Mouse (Mus musculus) heart, adult 18-20 months (tissue): ENCODE data around the gene Wdr62. TPM values are rescaled to one million over a fixed set of nuclear protein-coding genes. Genes with fewer than 3 reads are reported as not detected.
"Not testable (repeated sequence)": the region's sequence is repeated elsewhere in the genome, so short reads cannot be mapped to it uniquely, and the experiment has no call there.

Source experiments
- DNase-seq, 2 experiments: peaks; one replicate each; pipeline ENCODE4 v3.0.0; 2021 to 2022; ENCODE audit warnings: mixed read lengths in 1 of 2
- total RNA-seq, 2 experiments: library from RNA; stranded (reverse); gene quantifications; 2 replicates each; pipeline ENCODE4 v1.2.3; 2021

The Wdr62 gene
- total RNA-seq, 2 experiments from 2014 or later: 0.57 to 0.80 TPM

DNA sequence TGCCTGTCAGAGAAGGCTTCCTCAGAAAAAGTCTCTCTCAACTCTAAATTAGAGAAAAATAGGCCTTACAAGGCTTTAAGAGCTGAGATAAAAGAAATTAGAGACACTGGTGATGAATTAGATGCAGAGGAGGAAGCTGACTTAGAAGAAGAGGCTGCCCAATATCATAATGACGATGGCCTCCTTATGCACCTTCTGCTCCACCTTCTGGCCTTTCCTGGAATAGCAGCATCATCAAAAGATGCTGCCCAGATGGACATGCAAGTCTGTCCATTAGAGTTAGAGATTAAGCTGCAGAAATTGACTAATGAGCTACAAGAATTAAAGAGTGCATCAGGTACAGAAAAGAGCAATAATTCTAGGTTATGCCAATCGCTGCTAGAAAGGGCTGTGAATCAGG, 74.8 kb downstream of the Wdr62 start:
- DNase-seq: peak; percentile 71 to 90

DNA sequence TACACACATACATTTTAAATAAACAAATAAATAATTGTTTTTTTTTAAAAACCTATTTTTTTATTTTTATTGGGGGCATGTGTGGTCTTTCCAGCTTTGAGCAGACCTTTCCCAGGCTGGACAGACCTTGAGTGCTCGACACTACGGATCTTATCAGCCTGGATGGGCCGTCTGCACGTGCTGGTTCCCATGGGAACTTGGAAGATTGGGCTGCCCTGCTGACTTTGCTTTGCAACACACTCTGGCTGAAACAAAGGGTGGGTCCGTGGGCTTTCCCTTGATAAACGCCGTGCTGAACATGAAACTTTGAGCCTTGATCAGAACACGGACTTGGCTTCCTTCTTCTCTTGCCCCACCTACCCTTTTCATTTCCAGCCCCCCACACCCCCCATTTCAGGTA, 75.8 kb downstream of the Wdr62 start:
- no peak for DNase-seq

DNA sequence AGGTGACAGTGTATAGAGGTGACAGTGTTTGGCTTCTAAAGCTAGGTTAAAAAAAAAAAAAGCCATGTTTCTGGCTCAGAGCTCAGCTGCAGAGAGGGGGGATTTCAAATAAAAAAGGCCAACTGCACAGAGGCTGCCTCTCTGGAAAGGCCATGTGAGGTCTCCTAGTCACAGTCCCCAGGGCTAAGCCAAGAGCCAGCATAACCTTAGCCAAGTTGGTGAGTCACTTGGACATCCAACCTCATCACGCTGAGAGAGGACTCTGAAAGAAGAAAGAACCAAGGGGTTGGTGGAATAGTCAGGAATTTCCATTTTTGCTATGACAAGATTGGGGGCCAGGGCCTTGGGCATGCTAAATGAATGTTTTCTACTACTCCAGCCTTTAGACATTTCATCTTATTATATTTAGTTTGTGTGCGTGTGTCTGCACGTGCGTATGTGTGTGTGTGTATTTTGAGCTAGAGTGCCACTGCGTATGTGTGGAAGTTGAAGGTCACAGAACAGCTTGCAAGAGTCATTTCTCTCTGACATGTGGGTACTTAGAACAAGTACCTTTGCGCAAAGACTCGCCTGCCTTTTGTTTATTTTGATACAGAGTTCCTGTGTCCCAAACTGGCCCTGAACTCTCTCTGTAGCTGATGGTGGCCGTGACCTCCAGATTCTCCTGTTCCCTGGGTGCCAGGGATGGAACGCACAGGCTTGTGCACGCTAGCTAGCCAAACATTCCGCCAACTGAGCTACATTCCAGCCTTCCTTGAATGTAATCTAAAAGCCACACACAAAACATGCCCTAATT, 77.1 kb downstream of the Wdr62 start:
- DNase-seq: peak; percentile 82 to 88

DNA sequence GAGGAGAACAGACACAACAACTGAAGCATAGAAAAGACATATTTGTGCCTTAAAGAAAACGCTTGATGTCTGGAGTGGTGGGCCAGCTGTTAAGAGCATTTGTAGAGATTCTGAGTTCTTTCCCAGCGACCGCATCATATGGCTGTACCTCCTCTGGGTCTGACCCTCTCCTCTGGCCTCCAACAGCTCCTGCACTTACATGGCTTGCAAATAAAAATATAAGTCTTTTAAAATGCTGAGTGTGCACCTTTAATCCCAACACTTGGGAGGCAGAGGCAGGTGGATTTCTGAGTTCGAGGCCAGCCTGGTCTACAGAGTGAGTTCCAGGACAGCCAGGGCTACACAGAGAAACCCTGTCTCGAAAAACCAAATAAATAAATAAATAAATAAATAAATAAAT, 79.6 kb downstream of the Wdr62 start:
- not testable (repeated sequence) for DNase-seq

DNA sequence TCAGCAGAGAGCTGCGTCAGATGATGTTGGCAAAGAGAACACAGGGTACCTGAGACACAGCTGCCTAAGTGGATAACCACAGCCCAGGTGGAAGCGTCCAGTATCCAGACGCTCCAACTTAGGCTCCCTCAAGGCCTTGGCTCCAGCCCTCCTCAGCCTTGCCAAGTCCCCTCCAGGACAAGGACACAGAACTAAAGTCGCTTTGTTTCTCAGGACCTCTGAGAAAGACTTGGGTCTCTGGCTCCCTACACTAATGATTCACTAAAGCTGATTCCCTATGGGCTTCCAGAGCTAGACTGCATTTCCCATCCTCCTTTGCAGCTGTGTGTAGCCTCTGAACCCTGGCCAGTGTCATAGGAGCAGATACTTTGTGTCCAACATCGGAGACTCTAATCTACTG, 80.0 kb downstream of the Wdr62 start:
- peak in 1 of 2 experiments; percentile 22 for DNase-seq

DNA sequence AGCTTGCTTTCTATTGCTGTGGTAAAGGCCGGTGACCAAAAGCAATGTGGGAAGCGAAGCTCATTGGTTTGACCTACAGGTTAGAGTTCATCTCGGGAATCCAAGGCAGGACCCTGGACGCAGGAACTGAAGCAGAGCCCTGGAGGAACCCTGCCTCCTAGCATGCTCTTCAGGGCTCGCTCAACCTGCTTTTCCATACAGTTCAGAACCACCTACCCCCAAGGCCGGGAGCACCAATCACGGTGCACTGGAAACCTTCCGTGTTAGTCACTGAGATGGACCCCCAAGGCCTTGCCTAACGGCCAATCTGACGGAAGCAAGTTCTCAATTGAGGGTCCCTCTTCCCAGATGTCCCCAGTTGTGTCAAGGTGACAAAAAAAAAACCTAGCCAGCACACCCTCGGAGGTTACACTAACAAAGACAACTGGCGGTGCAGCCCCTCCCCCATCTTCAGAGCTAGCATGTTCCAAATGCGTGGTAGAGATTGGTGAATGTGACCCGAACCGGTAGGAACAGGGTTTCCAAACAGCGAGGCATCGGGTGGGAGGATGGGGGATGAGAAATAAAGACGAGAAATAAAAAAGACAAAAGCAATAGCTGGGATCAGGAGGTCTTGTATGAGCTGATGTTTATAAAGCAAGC, 80.6 kb downstream of the Wdr62 start:
- no peak for DNase-seq

DNA sequence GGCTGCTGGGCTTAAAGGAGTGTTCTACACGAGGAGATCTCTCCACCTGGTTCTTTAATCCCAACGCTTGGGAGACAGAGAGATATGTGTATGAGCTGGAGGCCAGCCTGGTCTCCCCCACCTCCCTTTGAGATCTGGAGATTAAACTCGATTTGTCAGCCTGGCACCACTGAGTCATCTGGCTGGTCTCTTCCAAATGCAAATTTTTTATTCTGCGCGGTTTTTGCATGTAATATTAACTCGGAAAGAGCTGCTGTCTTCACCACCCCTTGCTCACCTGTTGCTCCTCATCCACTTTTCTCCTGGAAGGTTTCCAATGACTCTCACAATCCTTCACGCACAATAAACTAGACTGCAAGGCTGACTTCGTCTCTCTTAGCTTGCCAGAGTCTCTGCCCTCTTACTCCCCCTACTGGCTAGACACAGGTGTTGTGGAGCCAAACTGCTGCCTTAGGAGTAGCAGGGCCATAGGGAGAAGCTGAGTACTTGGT, 81.7 kb downstream of the Wdr62 start, which contains the start of gene Capns1:
Gene Capns1 (minus strand): TSS at position 331 of the 491 bp plus-strand sequence.
- DNase-seq: peak; percentile 75 to 80

DNA sequence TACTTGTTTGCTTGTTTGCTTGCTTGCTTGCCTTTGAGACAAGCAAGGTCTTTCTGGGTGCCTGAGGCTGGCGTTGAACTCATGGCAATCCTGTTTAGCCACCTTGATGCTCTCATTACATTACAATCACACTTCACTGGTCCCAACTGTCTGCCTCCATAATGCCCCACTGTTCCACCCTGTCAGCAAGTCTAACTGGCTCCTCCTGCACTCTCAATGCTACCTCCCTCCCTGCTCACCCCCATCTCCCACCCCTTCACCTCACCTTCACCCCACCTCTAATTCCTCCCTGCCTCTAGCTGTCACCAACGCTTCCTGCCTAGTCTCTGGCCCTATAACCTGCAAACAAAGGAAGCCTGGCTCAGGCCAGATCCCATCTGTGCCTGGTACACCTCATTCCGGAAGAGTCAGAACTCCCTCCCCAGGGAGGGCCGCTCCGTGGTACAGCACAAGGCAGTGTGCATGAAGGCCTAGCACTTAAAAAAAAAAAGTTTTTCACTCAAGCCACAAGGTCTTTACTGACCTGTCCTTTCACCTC, 82.6 kb downstream of the Wdr62 start:
- no peak for DNase-seq

DNA sequence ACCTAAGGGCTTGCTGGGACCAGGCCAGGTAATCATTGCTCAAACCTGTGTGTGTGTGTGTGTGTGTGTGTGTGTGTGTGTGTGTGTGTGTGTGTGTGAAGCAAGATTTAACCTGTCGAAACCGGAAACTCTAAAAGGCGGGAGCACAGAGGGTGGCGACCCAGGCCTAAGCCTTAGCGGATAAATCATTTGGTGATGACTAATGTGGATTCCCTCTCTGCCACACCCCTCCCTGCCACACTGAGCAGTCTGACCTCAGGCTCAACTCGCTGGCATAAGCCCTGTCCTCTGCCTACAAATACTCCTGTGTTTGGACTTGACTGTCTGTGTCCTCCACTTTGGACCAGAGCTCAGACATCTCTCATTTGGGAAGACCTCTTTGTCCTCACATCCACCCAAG, 84.0 kb downstream of the Wdr62 start:
- DNase-seq: no peak

DNA sequence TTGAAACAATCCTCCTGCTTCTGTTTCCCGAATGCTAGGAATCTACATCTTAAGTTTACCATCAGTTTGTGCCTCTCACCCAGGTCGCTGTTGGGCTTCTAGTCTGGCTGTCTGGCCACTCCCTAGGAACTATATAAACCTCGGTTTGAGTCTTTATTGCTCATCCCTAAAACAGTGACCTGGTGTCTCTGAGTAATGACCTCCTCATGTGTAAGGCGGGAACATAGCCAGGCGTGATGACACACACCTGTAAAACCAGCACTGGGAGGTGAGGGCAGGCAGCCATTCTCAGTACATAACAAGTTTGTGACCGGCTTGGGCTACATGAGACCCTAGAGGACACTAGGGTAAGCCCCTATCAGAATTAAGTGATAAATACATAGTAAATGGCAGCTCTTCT, 84.8 kb downstream of the Wdr62 start:
- no peak for DNase-seq

DNA sequence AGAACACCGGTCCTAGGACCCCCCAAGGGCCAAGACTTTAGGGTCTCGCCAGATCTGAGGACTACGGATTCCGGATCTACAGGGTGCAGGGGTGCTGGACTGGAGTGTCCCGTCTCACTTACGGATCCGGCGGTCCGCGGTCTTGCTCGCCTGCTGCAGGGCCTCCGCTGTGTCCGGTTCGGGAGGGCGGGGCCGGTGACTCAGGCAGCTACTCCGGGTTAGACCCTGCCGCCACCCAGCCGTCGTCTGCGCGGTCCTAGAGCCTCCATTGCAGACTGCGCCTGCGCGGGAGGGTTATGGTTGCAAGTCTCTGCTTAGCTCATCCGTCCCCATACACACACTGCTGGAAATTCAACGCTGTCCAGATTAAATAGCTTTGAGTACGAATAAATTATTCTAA, 85.3 kb downstream of the Wdr62 start:
- DNase-seq: peak; percentile 97 to 98

DNA sequence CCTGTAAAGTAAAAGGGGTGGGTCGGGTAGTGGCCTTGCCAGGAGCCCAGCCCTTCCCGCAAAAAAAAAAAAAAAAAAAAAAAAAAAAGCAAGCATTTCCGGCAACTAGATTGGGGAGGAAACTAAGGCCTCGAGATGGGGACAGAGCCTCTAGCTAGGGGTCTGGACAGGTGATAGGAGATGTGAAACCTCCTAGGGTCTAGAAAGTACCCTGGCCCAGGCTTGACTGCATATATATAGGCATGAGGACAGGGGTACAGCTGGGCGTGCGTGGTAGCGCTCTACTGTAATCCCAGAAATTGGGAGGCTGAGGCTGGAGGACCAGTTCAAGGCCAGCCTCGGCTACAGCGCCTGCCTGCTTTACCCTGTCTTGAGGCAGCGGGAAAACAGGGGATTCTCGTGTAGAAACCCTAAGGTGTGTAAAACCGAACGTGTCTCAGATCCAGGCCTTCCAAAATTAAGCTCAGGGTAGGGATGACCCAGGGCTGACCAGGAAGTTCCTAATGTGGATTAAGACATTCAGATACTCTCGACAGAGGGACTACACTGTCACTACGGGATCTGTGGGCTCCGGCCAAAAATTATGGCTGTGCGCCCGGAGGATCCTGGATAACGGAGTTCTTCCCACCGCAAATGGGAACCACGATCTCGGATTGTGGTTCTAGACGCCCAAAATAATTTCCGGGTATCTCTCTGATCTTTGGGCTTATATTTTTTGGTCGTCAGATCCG, 86.0 kb downstream of the Wdr62 start:
- DNase-seq: peak in 1 of 2 experiments; percentile 79

DNA sequence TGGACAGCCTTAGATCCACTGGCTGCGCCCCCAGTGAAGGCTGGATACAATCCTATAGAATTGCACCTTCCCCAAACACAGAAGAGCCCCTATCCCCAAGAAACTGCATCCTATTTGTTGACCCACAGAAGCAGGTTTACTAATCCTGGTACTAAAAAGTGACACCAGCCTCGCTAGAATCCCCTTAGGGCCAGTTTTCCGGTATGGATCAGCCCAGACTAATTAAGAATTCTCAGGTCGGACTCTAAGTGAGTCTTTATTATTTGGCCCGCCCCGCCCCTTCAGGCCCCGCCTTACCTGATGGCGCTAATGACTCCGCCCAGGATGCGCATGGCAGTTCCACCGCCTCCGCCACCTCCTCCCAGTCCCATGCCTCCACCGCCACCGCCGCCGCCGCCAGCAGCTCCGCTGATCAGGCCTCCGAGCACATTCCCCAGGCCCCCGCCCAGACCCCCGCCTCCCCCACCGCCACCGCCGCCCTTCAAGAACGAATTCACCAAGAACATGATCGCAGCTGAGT, 86.6 kb downstream of the Wdr62 start:
- DNase-seq: peak; percentile 88 to 90

DNA sequence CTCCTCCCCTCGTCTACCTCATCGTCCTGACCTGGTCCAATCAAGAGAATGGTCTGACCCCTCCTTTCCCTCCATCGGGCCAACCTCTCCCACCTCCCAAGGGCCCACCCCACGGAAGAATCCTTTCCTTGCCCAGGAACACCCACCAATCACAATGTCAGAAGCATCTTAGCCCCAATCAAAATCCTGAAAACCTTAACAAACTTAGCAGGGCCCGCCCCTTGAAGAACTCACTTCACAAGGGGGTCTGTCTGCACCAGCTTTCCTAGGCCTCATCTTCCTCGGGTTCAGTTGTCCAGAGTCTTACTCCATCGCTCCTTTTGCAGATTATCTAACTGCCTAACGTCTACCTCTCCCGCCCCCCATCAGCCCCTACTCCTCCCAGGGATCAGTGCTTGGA, 87.2 kb downstream of the Wdr62 start:
- DNase-seq: no peak

DNA sequence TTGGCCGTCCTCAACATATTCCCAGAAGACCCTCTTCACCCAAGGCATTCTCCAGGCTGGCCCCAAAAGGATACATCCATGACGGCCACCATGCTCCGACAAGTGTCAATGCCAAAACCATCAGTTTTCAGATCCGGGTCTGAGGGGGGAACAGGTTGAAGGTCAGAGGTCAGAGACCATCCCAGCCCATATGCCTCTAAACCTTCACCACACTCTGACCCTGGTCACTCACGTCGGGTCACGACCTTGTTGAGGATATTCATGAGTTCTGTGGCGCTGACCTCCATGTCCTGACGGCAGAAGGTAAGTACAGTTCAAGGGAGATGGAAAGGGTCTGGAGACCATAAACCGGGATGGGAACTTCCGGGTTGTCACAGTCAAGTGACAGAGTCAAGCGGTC, 88.1 kb downstream of the Wdr62 start:
- no peak for DNase-seq

Other genes starting within 250 kb of the Wdr62 start
- 1 to 10 TPM; 2.0 to 2.9 TPM for gene Zfp14, start 229.0 kb downstream of the Wdr62 start, total RNA-seq
- 1 to 10 TPM; 3.0 to 3.1 TPM for gene Zfp82, start 207.5 kb downstream of the Wdr62 start, total RNA-seq
- not detected for gene Gm26920, start 190.0 kb downstream of the Wdr62 start, total RNA-seq
- 1 to 10 TPM; 1.4 to 1.9 TPM for gene Zfp566, start 189.9 kb downstream of the Wdr62 start, total RNA-seq
- gene Zfp260, start 185.6 kb downstream of the Wdr62 start, total RNA-seq: 10 to 100 TPM; 26.9 to 38.9 TPM
- 1 to 10 TPM; 2.1 to 2.5 TPM for gene Zfp382, start 158.5 kb downstream of the Wdr62 start, total RNA-seq
- 10 to 100 TPM; 27.8 to 30.9 TPM for gene Zfp146, start 110.7 kb downstream of the Wdr62 start, total RNA-seq
- 1,000 to 10,000 TPM; 2,821 to 3,018 TPM for gene Cox7a1, start 96.3 kb downstream of the Wdr62 start, total RNA-seq
- 100 to 1,000 TPM; 277 to 293 TPM for gene Capns1, start 81.6 kb downstream of the Wdr62 start, total RNA-seq
- gene Polr2i, start 48.5 kb downstream of the Wdr62 start, total RNA-seq: 10 to 100 TPM; 51.1 to 53.7 TPM
- 10 to 100 TPM; 57.8 to 68.2 TPM for gene Tbcb, start 48.1 kb downstream of the Wdr62 start, total RNA-seq
- not detected for gene Ovol3, start 44.7 kb downstream of the Wdr62 start, total RNA-seq
- gene Thap8, start 325 bp downstream of the Wdr62 start, total RNA-seq: not detected
- 1 to 10 TPM; 5.7 TPM for gene Clip3, start 11.3 kb upstream of the Wdr62 start, total RNA-seq
- 10 to 100 TPM; 26.2 to 27.8 TPM for gene Alkbh6, start 28.3 kb upstream of the Wdr62 start, total RNA-seq
- gene Syne4, start 34.4 kb upstream of the Wdr62 start, total RNA-seq: 1 to 10 TPM in 1 of 2 experiments, under 1 TPM in 1; 0.72 to 2.0 TPM
- gene E130208F15Rik, start 41.3 kb upstream of the Wdr62 start, total RNA-seq: 1 to 10 TPM in 1 of 2 experiments, under 1 TPM in 1; 0.45 to 1.1 TPM
- gene Sdhaf1, start 43.5 kb upstream of the Wdr62 start, total RNA-seq: 10 to 100 TPM; 13.3 to 13.5 TPM
- gene Lrfn3, start 82.4 kb upstream of the Wdr62 start, total RNA-seq: 1 to 10 TPM; 1.4 to 1.8 TPM
- 10 to 100 TPM; 18.9 to 22.2 TPM for gene Tyrobp, start 133.3 kb upstream of the Wdr62 start, total RNA-seq
- 1 to 10 TPM in 1 of 2 experiments, under 1 TPM in 1; 0.69 to 3.3 TPM for gene Hcst, start 139.4 kb upstream of the Wdr62 start, total RNA-seq
- under 1 TPM; 0.35 to 0.87 TPM for gene Nfkbid, start 141.3 kb upstream of the Wdr62 start, total RNA-seq
- 1 to 10 TPM; 2.8 to 3.4 TPM for gene Aplp1, start 165.1 kb upstream of the Wdr62 start, total RNA-seq
- not detected for gene Kirrel2, start 177.3 kb upstream of the Wdr62 start, total RNA-seq
- gene Nphs1, start 177.9 kb upstream of the Wdr62 start, total RNA-seq: not detected
- not detected for gene Prodh2, start 213.2 kb upstream of the Wdr62 start, total RNA-seq